Mouse (Mus musculus) erythroid progenitor cell, adult 5-6 weeks (primary cell): ENCODE measurements around the gene Katnb1. TPM values are rescaled to one million over a fixed set of nuclear protein-coding genes. Genes with fewer than 3 reads are reported as not detected.

ENCODE experiments used
- ATAC-seq: replicated peaks from 2 replicates; pipeline ENCODE4 v1.8.0; 2016; ENCODE audit warnings: moderate number of reproducible peaks, mild to moderate bottlenecking, moderate TSS enrichment, inconsistent platforms; ENCODE audit not compliant: poor library complexity, low FRiP score, severe bottlenecking
- total RNA-seq, 2 experiments: library from RNA; stranded (forward) in 1 of 2; stranded (reverse) in 1 of 2; fragments of 150-400 nt in 1 of 2; fragments of 186-747, 209-891 nt in 1 of 2; gene quantifications; 2 replicates each; pipeline versions ENCODE4 v1.2.3 to v1.2.4; 2015 to 2017; ENCODE audit warnings: low replicate concordance in 2 of 2

The Katnb1 gene
- total RNA-seq, 2 experiments from 2014 or later = 8.8 to 13.9 TPM

GRCm38 (mm10) chr8:95081650-95082049, 664 bp downstream of the Katnb1 start:
- peak; percentile 31 for ATAC-seq

- no peak for ATAC-seq
Measured at GRCm38 (mm10) chr8:95084261-95084660, 3.3 kb downstream of the Katnb1 start.

- ATAC-seq = no peak
Measured at GRCm38 (mm10) chr8:95084744-95085431, 3.9 kb downstream of the Katnb1 start.

GRCm38 (mm10) chr8:95085432-95086141, 4.6 kb downstream of the Katnb1 start:
- no peak for ATAC-seq

DNA sequence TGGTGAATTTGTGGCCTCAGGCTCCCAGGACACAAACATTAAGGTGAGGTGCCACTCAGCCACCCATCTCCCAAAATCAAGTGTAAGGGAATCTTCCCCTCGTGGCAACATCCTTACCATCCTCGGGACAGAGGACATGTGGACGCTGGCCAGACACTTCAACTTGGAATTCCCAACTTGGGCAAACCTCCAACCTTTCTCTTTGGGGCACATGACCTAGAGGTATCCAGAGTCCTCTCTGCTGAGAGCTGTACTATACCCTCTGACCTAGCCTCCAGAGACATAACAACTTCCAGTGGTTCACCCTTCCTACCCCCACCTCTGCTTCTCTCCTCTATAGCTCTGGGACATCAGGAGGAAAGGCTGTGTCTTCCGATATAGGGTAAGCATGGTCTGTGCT, 12.6 kb downstream of the Katnb1 start:
- ATAC-seq = no peak

DNA sequence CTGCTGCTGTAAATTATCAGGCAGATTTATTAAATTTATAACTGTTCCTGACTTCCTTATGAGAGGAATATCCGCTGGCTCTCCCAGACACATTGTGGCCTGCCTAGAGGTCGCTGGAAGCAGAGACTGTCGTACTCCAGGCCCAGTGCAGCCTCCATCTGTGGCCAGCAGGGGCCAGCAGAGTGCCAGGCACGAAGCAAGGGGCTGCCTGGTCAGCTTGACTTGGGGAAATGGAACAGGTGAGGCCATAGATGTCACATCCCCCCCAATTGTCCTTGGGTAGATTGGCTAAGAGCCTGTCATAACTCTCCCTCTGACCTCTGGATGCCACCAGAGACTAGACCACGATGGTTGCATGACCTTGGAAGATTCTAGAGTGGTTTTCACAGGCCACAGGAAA, 18.0 kb downstream of the Katnb1 start:
- no peak for ATAC-seq

DNA sequence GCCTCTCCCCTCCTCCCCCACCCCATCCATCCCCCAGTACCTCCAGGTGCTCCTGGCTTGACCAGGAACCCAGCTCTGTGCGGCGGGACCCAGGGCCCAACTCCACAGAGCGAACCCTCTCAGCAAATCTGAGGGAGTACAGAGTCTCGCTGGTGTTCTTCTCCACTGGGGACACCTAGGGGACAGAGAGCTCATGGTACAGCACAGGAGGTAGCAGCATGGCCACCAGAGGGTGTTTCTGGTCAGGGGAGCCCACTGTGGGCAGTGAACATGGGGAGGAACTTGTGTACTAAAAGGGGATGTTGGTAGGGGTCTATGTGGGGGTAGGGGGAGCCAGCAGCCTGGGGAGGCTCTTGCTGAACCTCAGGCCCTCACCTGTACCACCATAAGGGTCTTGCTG, 21.0 kb downstream of the Katnb1 start:
- ATAC-seq = no peak

DNA sequence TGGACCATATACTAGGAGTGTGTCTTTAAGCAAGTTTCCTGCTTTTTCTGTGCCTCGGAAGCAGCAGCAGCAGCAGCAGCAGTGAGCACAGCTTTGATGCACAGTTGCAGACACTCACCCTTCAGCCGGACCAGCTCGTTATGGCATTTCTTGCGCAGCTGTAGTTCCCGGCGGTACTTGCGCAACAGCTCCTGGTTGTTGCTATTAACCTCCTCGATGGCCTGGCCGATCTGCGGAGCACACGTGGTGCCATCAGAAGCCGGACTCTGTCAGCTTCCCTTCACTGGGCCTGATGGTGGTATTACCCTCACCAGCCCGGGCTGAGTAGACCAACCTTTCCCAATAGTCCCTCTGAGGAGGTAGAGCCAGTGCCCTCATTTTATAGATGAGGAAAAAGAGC, 26.3 kb downstream of the Katnb1 start:
- no peak for ATAC-seq

- ATAC-seq = no peak
Measured at GRCm38 (mm10) chr8:95112594-95112993, 31.6 kb downstream of the Katnb1 start.

DNA sequence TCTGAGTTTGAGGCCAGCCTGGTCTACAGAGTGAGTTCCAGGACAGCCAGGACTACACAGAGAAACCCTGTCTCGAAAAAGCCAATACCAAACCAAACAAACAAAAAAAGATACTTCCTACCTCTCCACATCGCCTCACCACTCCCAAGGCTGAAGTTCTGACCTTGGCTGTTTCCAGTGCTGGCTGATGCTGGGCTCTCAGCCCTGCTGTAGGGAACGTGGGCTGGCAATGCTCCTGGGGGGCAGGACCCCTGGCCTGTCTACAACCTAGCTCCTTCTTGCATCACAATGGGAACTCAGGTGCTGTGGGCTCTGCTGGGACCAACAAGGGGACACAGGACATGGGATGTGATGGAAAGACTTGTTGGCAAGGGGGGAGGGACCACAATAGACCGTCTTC, 32.1 kb downstream of the Katnb1 start:
- ATAC-seq = no peak

DNA sequence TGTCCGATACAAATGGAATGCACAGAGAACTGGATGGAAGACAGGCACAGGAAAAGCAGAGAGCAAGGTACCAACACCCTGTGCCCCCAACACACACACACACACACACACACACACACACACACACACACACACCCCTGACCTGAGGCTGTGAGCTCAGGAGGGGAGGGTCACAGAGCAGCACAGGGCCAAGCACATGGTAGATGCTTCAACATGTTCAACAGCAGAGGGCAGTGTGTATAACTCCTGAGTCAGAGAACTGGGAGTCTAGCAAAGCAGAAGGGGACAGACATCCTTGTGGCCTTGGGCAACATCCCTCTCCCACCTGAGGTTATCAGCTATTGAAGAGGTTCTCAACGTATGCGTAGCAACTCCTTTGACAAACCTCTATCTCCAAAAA, 32.8 kb downstream of the Katnb1 start:
- no peak for ATAC-seq

DNA sequence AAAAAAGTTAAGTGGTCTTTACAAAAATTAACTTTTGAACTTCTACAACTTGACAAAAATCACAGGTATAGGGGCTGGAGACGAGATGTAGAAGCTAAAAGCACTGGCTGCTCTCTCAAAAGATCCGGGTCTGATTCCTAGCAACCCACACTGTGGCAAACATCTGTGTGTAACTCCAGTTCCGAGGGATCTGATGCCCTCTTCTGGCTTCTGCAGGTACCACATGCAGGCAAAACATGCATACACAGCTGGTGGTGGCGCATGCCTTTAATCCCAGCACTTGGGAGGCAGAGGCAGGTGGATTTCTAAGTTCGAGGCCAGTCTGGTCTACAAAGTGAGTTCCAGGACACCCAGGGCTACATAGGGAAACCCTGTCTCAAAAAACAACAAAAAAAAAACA, 42.5 kb downstream of the Katnb1 start:
- no peak for ATAC-seq

GRCm38 (mm10) chr8:95126497-95126896, 45.5 kb downstream of the Katnb1 start:
- no peak for ATAC-seq

DNA sequence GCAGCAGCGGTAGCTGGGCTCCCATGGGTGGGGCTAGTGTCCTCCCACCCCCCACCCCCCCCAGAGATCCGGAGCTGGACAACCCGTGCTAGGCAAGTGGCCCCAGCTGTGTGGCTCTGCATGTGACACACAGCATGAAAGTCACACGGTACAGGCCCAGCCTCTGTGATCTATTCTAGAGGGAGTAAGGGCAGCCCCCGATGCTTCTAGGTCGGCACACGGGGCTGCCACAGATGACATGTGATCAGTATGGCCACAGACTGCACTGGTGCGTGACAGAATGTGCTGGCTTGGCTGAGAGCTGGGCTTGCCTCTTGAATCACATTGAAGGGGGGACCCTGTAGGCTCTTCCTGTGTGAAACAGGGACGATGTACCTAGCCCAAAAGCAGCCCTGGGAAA, 46.7 kb downstream of the Katnb1 start:
- no peak for ATAC-seq

DNA sequence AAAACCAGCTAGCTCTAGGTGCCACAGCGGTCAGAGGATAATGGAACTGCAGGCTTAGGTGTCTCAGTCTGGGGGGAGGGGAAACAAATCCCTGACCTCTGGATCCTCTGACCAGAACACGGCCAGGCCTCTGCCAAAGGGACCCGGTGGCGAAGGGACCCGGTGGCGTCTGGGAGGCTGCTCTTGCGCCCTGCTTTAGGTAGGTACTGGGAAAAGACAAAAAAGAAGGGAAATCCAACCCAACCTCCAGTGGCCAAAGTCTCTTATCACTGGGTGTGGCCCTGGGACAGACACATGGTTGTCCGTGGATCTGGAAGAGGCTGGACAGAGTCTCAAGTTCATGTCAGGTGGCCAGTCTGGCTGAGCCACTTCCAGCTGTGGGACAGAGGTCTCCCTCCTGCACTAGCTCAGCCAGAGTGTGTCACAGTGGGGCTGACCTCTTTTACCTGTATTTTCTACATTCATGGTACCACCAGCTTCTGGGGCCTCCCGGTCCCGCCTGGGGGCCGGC, 47.8 kb downstream of the Katnb1 start:
- ATAC-seq = no peak

GRCm38 (mm10) chr8:95130966-95131537, 50.1 kb downstream of the Katnb1 start:
- no peak for ATAC-seq

- ATAC-seq = no peak
Measured at GRCm38 (mm10) chr8:95131983-95132382, 51.0 kb downstream of the Katnb1 start.

DNA sequence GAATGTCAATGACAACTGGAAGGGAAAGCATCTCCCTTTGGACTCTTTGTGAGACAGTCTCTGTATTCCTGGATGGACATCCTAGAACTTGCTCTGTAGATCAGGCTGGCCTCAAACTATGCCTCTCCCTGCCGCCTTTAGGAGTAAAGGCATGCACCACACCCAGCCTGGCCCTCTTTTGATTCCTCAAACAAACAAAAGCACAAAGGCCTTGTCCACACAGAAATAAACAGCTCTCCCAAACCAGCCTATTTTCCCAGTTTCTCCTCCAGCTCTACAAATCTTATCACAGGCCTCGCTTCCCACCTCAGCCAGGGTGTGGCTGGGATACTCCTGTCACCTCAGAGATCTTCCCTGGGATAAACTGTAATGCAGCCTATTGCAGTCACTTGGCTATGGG, 53.2 kb downstream of the Katnb1 start:
- no peak for ATAC-seq

DNA sequence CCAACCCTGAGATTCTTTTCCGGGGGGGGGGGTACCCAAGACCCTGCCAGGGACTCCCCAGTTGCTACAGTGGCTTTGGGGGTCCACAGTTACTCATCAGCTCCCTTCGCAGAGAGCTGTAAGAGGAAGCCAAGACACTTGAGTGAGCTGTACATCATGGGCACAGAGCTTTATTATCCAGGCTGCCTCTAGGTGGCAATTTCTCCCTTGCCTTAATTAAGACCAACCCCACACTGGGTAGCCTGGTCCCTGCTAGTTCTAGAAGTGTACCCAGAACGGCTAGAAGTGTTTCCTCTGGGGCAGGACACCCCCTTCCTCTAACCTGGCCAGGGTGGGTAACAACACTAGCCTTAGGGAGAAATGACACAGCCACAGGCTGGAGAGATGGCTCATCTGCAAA, 54.3 kb downstream of the Katnb1 start:
- ATAC-seq = no peak

- no peak for ATAC-seq
Measured at GRCm38 (mm10) chr8:95136218-95136617, 55.2 kb downstream of the Katnb1 start.

DNA sequence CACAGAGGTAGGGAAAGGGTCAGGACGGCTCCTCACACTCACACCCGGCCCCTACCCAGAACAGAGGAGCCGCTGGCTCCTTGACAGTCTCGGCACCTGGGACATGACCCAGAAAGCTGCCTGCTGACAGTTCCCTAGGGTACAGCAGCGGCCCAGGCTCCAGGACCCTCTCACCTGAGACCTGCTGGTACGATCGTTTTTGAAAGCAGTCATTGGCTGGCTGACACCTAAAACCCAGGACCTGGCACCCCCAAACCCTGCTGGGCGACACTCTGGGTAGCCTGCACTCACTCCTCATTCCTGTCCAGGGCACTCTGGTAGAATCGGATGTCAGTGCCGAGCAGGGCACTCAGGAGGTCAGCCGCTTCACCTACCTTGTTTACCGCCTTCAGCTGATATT, 56.2 kb downstream of the Katnb1 start:
- ATAC-seq = no peak
